Mouse (Mus musculus): ENCODE results near the gene Slc24a2. TPM values are rescaled to one million over a fixed set of nuclear protein-coding genes. Genes with fewer than 3 reads are reported as not detected.

Gene Slc24a2
- total RNA-seq, 2 experiments from 2014 or later, result not detected

DNA sequence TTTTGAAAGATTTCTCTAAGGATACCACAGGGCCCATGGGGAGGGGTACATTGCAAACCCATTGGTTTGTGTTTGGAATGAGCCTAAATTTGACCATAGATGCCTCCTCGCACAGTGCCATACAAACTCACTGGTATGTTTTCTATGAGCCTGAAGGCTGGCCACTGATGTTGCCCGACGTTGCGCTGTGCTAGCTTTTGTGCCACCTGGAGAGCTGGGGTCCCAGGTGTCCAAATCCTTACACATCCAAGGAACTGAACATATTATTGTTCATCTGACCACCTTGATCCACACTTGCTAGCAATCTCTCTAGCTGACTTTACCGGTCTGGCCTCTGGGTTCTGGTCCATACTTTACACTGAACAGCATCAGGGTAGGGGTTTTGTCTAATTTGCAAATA is 177.4 kb downstream of the Slc24a2 start:
- ATAC-seq (replicated peaks; ENCODE audit: poor library complexity), result no peak

DNA sequence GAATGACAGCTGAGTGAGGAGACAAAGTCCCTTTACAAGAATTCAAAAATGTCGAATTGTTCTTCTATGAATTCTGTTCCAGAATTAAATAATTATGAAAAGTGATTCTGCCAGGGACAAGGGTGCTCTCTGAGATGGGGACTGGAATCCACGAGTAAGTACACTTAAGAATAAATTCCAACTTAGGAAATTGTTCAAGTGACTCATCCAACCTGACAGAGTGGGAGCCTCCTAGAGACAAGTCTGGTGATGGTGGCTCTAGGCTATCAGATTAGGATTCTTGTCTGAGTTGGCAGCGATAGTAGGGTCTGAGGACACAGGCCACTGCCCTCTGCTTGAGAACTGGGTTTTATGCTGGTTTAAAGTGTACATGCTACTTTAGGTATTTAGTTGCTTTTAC is 181.2 kb downstream of the Slc24a2 start:
- no peak for ATAC-seq (replicated peaks; ENCODE audit: poor library complexity)

DNA sequence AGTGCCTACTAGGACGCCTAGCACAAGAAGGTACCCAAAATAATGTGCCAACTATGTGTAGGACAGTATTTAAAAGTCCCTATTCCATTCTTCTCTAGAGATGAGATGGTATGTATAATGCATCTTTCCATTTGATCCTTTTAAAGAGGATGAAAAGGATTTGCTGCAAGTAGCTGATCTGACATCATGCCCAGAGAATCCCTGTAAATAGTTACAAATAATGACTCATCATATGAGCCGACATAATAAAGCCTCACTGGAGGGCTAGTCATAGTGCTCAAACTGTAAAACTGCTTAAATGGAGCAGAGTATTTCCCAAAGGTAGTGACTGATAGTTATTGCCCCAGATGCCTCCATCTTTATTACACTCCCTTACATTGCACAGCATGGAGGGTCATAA is 183.1 kb downstream of the Slc24a2 start:
- no peak for ATAC-seq (replicated peaks; ENCODE audit: poor library complexity)

DNA sequence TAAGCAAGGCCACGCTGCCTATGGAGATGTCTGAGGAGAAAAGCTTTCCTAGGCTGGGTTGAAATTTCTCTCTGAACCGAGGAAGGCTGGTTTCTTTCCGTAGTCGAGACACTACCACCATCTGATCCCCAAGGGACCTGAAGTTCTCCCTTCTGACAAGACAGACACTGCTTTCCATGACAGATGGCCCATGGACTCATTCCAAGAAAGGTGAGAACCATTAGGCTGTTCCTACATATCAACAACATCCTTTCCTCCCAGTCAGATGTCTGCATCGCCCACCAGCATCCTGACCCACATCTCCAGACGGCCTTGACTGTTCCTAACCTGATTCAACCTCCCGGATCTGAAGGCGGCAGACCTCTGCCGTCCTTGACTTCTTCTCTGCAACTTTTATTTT is 187.0 kb downstream of the Slc24a2 start:
- no peak for ATAC-seq (replicated peaks; ENCODE audit: poor library complexity)

DNA sequence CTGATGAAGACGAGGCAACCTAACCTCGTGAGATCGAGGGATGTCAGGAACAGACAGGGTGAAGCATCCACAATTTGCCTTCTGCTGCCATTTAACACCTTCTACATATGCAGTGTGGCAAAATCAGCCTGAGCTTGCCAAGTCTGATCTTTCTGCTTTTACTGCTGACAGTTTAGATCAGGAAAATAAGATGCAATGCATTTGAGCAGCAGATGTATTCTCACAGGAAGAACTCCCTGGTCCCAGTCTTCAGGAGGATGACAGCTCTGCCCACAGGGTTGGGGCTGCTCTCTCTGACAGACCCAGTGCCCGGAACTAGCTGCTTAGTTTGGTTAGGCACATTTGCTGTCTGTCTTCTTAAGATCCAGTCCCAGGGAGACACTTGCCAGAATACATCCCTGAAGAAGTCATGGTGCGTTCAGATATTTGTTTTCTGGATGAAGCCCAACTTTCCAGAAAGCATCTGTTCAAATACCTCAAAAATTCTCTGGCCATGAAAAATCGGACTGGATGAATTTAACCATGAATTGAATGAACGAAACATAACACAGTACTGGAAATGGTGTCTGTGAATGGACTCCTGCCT is 188.8 kb downstream of the Slc24a2 start:
- no peak for ATAC-seq (replicated peaks; ENCODE audit: poor library complexity)

DNA sequence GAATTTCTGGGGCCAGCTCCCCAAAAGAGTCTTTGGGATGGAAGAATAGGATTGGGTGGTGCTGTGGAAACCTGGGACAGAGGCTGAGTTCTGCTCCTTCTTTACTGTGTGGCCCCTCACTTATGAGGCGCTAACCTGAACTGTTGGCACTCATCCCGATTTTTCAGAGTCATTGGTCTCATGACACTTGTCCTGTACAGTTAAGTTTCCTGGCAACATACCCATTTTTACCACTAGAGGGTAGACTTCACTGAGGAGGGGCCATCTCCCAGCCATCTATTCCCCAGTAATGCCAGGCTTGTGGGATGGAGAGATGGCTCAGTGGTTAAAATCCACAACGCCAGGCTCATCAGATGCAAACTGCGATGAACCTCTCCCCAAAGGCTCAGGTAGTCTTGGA is 192.7 kb downstream of the Slc24a2 start:
- ATAC-seq (replicated peaks; ENCODE audit: poor library complexity), result 0 out of 2 replicates have a peak, but pooled peaks have one; percentile 23

DNA sequence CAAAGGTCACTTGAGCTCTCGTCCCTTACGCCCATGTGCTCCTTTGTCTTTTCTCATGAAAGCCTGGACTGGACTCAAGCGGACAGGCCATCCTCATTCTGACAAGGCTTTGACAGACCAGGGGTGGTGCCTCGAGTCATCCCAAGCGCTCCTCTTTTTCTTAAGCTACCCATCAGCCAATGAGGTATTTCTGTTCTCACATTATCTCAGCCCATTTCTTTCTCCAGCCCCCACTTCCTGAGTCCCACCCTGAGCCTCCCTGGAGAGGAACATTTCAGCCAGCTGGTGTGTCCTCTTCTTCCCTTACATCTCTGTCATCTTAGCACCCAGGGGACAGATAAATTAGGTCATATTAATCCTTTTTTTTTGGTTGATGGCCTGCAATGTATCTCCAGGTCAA is 193.8 kb downstream of the Slc24a2 start:
- no peak for ATAC-seq (replicated peaks; ENCODE audit: poor library complexity)

DNA sequence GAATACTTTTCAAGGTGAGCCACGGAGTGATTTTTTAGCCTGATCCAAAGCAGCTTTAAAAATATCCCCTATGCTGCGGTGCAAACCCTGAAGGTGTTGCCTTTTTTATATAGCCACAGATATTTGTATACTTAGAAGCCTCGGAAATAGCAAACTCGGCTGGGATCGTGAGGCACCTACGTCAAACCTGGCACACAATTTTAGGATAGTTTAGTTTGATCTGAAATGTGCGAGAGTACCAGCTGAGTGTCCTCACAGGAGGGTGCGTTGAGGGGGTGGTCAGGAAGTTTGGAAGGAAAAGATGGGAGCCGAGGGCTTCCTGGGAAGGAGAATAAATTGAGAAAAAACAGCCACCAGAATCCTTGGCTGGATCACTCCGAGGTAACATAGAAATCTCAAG is 194.6 kb downstream of the Slc24a2 start:
- no peak for ATAC-seq (replicated peaks; ENCODE audit: poor library complexity)

DNA sequence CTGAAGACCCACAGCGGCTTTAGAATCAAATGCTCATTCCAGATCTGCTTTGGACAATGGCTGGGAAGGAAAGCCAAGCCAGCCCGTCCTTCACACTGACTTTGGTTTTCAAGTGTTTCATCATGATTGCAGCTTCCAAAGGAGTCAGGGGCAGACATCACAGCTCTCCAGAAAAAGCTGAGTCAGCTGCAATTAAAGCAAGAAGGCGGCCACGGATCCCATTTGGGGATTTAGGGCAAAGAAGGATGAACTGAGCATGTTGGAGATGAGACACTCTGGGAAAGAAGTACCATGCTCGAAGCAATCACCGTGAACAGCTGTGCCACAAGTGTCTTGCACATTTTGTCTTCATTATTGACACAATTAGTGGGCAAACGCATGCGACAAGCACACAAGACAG is 197.6 kb downstream of the Slc24a2 start:
- no peak for ATAC-seq (replicated peaks; ENCODE audit: poor library complexity)

DNA sequence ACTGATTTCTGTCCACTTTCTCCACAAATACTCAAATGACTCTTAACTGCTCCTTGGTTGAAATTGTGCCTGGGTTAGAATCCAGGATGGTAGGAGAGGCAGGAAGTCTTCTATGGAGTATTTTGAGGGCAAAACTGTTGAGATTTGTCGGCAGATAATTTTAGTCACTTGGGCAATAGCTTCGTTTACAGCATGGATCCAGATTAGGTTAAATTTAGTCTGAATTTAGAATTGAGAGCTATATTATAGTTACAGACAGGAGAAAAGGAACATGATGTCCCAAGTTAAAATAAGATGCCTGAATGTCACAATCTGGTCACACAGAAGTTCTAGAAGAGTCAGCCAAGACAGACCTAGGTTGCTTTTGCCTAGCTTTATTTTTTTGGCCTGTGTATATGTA is 199.2 kb downstream of the Slc24a2 start:
- no peak for ATAC-seq (replicated peaks; ENCODE audit: poor library complexity)

DNA sequence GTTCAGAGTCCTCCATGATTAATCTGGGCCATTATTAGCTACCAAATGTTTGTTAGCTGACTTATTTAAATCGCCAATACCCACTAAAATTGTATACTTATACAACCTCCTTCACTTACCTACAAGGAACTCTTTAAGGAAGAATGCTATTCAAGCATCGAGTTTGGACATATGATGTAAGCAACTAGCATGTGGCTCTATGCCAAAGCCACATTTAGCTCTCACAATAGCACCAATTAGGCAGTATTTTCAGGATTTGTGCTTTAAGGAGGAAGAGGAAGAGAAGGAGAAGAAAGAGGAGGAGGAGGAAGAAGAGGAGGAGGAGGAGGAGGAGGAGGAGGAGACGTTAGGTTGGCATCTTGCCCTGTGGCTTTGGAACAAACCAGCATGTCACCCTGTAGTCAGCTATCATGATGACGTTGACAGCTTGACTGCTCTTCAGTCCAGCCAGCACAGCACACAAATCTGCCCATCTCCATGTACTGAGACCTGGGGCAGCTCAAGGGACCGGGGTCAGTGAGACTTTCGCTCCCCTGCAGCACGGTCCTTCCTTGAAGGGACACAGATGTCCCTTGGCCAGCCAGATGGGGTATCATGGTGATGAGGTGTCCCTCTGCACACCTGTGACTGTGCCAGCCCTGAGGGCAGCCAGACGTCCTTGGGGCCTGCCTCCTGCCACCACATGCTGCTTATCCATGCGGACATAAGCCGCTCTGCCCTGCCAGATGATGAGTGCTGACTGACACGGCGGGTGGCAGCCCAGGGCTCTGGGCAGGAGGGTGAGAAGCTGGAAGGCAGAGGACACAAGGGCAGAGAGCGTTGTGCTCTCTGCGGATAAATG is 203.7 kb downstream of the Slc24a2 start:
- no peak for ATAC-seq (replicated peaks; ENCODE audit: poor library complexity)

DNA sequence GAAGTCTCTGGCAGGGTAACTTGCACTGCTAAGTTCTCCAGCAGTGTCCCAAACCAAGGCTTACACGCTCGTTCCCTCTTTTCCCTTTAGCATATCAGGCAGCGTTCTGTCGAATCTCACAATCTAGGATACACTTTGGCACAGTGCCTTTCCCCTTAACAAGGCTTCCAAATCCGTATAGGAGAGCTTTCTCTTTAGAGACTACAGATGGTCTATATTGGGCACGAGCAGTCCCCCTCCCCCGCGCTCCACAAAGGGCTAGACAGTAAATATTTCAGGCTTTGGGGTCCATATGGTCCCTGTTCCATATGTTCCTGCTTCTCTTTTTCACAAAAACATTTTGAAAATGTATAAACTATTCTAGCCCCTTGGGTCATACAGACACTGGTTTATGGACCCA is 205.7 kb downstream of the Slc24a2 start:
- no peak for ATAC-seq (replicated peaks; ENCODE audit: poor library complexity)

DNA sequence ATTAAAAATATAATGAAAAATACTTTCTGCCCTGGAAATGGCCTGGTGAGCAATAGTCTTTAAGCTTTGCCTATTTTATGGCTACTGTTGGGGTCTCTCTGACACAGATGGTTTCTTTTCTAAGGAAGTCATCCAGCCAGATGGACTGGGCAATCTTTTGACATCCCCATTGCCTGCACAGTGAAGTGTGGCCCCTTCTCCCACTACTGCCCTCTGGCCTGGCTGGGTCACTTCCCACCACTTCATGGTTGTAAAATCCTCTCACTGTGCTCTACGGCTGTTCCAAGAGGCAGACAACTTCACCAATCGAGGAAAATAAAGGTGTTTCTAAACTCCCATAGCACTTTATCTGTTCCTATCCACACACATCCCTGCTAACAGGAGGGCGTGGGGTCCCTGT is 208.7 kb downstream of the Slc24a2 start:
- ATAC-seq (replicated peaks; ENCODE audit: poor library complexity), result no peak

DNA sequence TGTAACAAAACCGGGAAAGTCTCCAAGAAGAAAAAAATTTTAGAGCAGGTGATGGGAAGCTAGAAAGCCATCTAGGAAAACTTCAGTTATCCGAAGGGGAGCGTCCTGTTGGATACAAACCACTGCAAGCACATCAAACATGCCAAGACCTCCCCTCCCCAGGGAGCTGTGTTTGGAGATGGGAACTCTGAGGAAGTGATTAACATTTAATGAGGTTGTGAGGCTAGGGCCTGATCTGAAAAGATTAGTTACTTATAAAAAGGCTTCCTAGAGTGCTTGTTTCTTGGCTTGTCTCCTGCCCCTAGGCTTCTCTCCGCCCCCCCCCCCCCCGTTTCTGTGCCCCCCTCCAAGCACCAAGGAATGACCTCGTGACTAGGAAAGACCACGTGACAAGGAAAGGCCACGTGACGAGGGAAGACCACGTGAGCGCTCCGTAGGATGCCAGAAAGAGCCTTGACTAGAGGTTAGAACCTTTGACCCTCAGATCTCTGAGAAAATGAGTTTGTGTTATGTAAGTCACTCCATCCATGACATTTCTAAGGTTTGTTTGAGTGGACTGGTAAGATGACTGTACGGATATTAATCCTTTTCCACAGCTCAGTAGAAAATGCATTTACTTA is 210.7 kb downstream of the Slc24a2 start:
- ATAC-seq (replicated peaks; ENCODE audit: poor library complexity), result no peak

DNA sequence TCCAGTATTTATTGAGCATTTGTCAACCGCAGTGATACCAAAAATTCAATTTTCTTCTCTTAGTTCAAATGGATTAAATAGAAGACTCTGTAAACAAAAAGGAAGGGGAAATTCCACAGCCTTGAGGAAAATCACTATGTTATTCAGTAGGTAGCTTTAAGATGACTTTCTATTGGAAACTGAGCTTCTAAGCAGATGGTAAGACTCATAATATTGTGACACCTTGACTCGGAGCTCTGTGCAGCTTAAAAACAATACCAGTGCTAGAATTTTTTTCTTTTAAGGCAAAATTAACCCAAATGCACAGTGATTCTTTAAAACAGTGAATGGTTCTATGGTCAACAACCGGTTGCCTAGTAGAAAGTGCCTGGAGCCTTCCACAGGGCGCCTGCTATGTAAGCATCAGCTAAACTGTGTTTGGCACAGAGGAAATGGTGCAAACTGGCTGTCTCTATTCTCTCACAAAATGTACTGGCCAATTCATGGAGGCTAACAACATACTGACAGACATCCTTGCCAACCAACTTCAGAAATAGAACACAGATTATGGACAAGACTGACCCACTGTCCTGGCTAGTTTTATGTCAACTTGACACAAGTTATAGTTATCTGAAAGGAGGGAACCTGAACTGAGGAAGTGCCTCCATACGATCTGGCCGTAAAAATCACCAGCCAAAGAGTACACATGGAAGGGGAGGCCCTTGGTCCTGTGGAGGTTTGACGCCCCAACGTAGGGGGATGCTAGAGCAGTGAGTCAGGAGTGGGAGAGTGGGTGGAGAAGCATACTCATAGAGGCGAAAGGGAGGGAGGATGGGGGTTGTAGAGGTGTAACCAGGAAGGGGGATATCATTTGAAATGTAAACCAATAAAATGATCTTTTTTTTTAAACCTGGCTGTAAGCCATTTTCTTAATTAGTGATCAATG is 211.9 kb downstream of the Slc24a2 start:
- ATAC-seq (replicated peaks; ENCODE audit: poor library complexity), result no peak

DNA sequence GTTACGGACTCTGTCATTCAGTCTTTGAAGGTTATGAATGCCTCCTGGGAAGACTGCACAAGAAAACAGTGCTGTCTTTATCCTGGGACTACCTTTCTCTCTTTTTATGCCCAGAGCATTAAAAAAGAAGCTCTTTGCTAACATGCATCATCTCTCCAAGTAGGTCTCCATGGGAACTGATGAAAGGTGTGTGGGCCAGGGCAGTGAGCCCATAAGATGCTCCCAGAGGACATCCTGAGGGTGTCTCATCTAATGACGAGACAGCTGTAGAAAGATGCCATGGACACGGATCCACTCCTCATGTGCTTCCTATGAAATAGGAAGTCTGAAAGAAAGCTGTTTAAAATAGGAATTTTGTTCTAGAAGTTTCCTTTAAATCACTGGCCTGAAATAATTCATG is 212.8 kb downstream of the Slc24a2 start:
- no peak for ATAC-seq (replicated peaks; ENCODE audit: poor library complexity)

DNA sequence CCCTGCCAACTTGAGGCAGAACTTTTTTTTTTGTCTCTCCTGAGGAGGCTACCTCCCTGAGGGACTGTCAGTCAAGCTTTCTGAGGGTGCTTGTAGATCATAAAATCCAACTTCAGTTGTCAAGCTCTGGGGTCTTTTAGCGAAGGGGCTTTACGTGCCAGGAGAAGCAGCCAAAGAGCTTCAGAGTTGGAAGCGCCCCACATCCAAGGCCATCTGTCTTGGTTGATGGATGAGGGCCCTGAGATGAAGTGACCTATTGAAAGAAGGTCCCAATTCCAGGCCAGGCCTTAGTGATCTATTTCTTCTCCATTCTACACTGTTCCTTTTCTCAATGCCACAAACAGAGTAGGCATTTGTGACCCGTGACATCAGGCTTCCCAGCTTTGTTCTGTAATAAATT is 214.5 kb downstream of the Slc24a2 start:
- ATAC-seq (replicated peaks; ENCODE audit: poor library complexity), result no peak

DNA sequence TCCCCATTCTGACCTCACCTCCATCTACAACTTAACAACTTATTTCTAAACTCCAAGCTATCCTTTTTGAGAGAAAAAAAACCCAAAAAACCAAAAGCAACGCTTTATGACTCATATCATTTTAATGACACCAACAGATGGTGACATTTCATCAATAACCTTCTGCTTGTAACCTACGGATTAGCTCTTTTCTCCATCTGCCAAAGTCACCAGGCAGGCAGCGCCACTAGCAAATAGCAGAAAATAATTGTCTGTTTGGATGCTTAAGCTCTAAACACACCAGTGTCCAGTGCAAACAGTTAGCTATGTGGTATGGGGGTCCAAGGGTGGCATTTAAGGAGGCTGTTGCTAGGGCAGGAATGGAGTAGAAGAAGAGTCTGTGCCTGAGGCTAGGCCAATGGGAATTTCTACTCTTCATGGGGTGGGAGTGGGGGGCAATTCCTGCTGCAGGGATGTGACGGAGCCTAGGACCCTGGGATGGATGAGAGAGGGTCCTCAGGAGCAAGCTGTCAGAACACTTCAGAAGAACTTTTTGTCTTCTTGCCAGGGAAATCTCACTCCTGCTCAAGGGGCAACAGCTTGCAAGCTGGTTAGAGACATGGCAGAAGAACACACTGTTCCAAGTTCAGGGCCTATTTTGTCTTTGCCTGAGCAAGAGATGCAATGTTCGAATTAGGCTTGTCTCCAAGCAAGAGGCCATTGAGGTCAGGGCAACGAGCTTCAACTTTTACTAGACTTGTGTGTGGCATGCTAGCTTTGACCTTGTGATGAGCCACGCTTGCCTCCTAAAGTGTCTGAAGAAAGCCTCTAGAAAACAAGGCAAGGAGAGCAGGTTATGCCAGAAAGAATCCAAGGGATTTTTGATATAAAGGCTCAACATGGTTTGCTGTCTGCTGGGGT is 216.3 kb downstream of the Slc24a2 start:
- no peak for ATAC-seq (replicated peaks; ENCODE audit: poor library complexity)

DNA sequence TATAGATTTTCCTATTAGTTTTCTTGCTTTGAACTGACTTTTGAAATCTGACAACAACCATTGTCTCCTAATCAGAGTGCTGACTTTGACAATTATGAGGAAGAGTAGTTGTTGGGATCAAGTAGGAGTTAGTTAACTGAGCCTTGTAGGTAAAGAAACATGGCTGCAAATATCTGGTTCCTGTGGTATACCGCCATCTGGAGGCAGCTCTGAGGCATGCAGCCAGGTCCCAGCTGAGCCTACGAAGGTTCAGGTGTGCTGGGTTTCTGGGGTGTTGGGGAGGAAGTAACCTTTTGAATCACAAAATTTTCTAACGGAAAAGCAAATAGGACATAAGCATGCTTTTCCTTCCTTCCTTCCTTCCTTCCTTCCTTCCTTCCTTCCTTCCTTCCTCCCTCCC is 237.8 kb downstream of the Slc24a2 start:
- no peak for ATAC-seq (replicated peaks; ENCODE audit: poor library complexity)

DNA sequence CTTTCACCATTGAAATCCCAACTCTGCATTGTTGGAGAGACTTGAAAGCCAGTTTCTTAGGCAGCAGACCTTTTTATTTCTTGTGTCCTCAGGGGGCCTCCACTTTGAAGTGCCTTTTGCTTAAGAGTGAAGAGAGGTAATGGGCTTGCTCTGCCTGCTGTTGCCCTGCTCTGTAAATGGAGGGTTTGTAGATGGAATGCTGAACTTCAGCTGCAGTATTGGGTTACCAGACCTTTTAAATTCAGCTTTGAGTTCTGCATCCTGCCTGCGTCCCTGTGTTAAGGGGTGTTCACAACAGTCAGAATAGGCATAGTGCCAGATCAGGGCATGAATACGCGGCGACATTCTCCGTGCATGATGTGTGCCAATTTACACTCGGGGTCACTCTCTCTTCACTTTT is 241.0 kb downstream of the Slc24a2 start:
- no peak for ATAC-seq (replicated peaks; ENCODE audit: poor library complexity)

Measured in megakaryocyte progenitor cell, adult 5-6 weeks (primary cell).